Mouse (Mus musculus) embryonic facial prominence, embryonic 12.5 days (tissue): Measurements from ENCODE around the gene Vmn1r65. TPM values are rescaled to one million over a fixed set of nuclear protein-coding genes. Genes with fewer than 3 reads are reported as not detected.
"Not testable (repeated sequence)": the region's sequence is repeated elsewhere in the genome, so short reads cannot be mapped to it uniquely, and the experiment has no call there.

Experiments used
- ATAC-seq: fragments of 200-750 bp; cut with Nextera tagmentation; 2 replicates; pipeline ENCODE4 v1.8.0; 2017; ENCODE audit not compliant: insufficient number of reproducible peaks, insufficient read depth, low FRiP score, low TSS enrichment
- H3K27ac ChIP-seq: fragments of 300-500 bp; sonication (generic); 2 replicates; pipeline ENCODE4 v1.5.1; 2016; ENCODE audit warnings: mild to moderate bottlenecking
- H3K27me3 ChIP-seq: fragments of 300-500 bp; sonication (generic); 2 replicates; pipeline ENCODE4 v1.6.1; 2016; ENCODE audit warnings: mild to moderate bottlenecking, moderate library complexity
- H3K36me3 ChIP-seq: fragments of 300-500 bp; sonication (generic); 2 replicates; pipeline ENCODE4 v1.6.1; 2016; ENCODE audit warnings: mild to moderate bottlenecking
- H3K4me1 ChIP-seq: fragments of 300-500 bp; sonication (generic); 2 replicates; pipeline ENCODE4 v1.6.1; 2016
- H3K4me2 ChIP-seq: fragments of 300-500 bp; sonication (generic); replicated peaks from 2 replicates; pipeline ENCODE4 v1.6.1; 2016; ENCODE audit warnings: mild to moderate bottlenecking, moderate library complexity
- H3K4me3 ChIP-seq: fragments of 300-500 bp; sonication (generic); 2 replicates; pipeline ENCODE4 v1.5.1; 2016; ENCODE audit warnings: mild to moderate bottlenecking
- H3K9ac ChIP-seq: fragments of 300-500 bp; sonication (generic); 2 replicates; pipeline ENCODE4 v1.6.1; 2016; ENCODE audit warnings: mild to moderate bottlenecking, moderate library complexity
- H3K9me3 ChIP-seq: fragments of 300-500 bp; sonication (generic); 2 replicates; pipeline ENCODE4 v1.6.1; 2016; ENCODE audit warnings: mild to moderate bottlenecking, moderate library complexity
- WGBS: fragments of 180-500 bp; shearing (Covaris S2); methylation state at CpG from one replicate; pipeline ENCODE4 v1.1.7; 2016; 5-methylcytosine and 5-hydroxymethylcytosine counted together
- polyA plus RNA-seq: library from polyadenylated mRNA; unstranded; fragments of >200 nt; fragmentation: Nextera tagmentation; extraction: Ambion mirVana; gene quantifications from 2 replicates; pipeline ENCODE4 v1.2.1, GENCODE M21; 2016

Gene Vmn1r65
- not detected in 2 replicates for polyA plus RNA-seq

DNA sequence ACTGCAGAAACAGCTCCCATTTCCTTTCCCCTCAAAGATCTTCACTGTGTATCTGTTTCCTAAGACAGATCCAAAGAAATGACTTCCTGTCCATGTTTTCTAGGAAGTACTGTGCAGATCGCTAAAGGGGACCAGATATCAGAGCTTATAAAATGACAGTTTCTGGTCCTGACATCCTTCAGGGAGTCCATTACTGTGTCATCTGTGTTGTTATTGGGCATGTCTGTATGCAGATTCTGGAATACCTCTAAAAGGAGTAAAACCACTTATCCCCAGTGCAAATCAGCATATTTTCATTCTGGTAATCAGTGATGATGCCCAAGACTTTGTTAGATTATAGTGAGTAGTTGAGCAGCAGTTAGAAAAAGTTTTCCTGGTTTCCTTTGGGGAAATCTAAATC, at the start of gene Vmn1r65:
Gene Vmn1r65, minus strand, starts transcription at position 101 of the 400 bp plus-strand sequence.
- H3K4me1 ChIP-seq: no peaks in the 10 kb centered on the region
- no peak within 1 kb of the TSS for H3K4me2 ChIP-seq
- WGBS: 78% methylated on average over 1 of the region's 1 CpGs
- H3K4me3 ChIP-seq: no peak within 1 kb of the TSS
- no peak within 1 kb of the TSS for H3K9ac ChIP-seq
- H3K36me3 ChIP-seq: no peaks in the 10 kb centered on the region
- no peaks in the 10 kb centered on the region for H3K27me3 ChIP-seq
- H3K27ac ChIP-seq: no peak within 1 kb of the TSS
- no peak for ATAC-seq
- peaks cover 13% of the 10 kb centered on the region; the same call in 1 of the 2 replicates for H3K9me3 ChIP-seq

DNA sequence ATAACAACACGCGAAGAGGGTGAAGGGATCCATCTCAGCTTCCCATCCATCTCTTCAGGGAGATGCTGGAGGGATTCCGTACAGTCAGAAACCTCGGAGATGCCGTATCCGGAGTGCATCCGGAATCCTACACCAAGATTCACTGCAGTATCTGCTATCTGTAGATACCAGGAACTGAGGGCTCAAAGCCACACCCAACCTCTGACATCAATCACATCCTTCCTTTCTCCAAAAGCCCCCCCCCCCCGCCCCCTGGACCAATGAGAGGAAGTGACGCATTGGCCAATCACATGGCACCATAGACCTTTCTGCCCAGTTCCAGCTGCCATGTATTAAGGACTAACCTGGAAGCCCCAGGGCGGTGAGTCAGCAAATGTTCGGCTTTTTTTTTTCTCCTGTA, 34.1 kb upstream of the Vmn1r65 start, which contains the start of gene Nlrp4c:
Gene Nlrp4c, plus strand, starts transcription at position 301 of the 400 bp plus-strand sequence.
- Histone ChIP-seq H3K27me3 (no peaks in the 10 kb centered on the region), H3K4me2 (no peak within 1 kb of the TSS), H3K9ac (no peak within 1 kb of the TSS), H3K36me3 (no peaks in the 10 kb centered on the region), H3K4me1 (no peaks in the 10 kb centered on the region), H3K27ac (no peak within 1 kb of the TSS), H3K4me3 (no peak within 1 kb of the TSS), H3K9me3 (peaks cover 12% of the 10 kb centered on the region; the same call in 1 of the 2 replicates)
- whole genome bisulfite sequencing: 85% methylated on average over 11 of the region's 11 CpGs
- no peak for ATAC-seq

DNA sequence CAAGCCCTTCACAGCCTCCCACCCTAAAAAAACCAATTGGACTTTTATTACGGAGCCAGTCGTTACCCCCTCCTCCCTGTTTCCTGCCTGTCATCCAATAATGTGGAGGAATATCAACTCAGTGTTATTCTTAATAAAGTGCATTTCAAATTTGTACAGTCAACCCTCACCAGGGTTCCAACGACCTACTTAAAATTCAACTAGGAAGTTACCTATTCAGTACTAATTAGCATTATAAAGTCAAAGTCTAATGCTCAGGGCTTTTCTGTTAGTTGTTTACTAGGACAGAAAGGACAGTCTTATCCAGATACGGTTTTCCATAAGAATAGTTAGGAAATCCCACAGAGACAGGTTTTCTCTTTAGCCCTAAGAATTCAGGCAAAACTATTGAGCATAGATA, 28.4 kb downstream of the Vmn1r65 start:
- H3K36me3 ChIP-seq, H3K4me3 ChIP-seq, H3K9ac ChIP-seq, H3K4me2 ChIP-seq, ATAC-seq, H3K27ac ChIP-seq, H3K27me3 ChIP-seq, H3K4me1 ChIP-seq: not testable (repeated sequence)
- WGBS: 86% methylated on average over 4 of the region's 4 CpGs
- peaks cover 18% of the 10 kb centered on the region; the same call in 1 of the 2 replicates for H3K9me3 ChIP-seq

DNA sequence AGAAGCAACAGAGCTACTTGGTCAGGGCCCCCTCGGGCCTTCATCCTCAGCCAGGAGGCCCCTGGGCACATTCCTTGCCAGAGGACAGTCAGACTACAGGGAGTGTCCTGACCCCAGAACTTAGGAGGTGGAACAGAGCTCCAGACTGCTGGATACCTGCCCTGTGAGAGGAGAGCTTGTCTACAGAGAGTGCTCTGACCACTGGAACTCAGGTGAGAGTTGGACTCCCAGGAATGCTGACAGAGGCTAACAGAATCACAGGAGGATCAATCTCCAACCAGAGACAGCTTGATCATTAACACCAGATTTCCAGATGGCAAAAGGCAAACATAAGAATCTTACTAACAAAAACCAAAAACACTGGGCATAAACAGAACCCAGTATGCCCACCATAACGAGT, 38.3 kb downstream of the Vmn1r65 start:
- not testable (repeated sequence) for ATAC-seq, H3K27me3 ChIP-seq, H3K27ac ChIP-seq, H3K36me3 ChIP-seq, H3K9ac ChIP-seq, H3K4me1 ChIP-seq, H3K4me3 ChIP-seq, H3K4me2 ChIP-seq, H3K9me3 ChIP-seq
- 72% methylated on average over 2 of the region's 2 CpGs for WGBS

Other genes with a start within 250 kb of the Vmn1r65 start
- not detected in 2 replicates for gene Vmn1r63, start 205.6 kb downstream of the Vmn1r65 start, polyA plus RNA-seq
- not detected in 2 replicates for gene Vmn1r64, start 126.5 kb downstream of the Vmn1r65 start, polyA plus RNA-seq
- not detected in 2 replicates for gene Nlrp4c, start 34.2 kb upstream of the Vmn1r65 start, polyA plus RNA-seq
- gene Zfp787, start 145.0 kb upstream of the Vmn1r65 start, polyA plus RNA-seq: 31.9 and 33.8 TPM in 2 replicates
- gene Zfp444, start 161.2 kb upstream of the Vmn1r65 start, polyA plus RNA-seq: 80.2 and 80.4 TPM in 2 replicates
- not detected in 2 replicates for gene Galp, start 186.1 kb upstream of the Vmn1r65 start, polyA plus RNA-seq
- gene Zscan5b, start 211.3 kb upstream of the Vmn1r65 start, polyA plus RNA-seq: not detected in 2 replicates
- not detected in 2 replicates for gene Epp13, start 241.7 kb upstream of the Vmn1r65 start, polyA plus RNA-seq